Mouse (Mus musculus): Measurements from ENCODE around the gene Urb1.

Urb1 gene

GRCm38 (mm10) chr16:90701541-90701940 lies 108.7 kb downstream of the Urb1 start:
- no peak for DNase-seq (ENCODE audit: low read depth, low spot score)

Data from CD4-positive helper T cell, adult 2 months (primary cell).